Mouse (Mus musculus) embryonic facial prominence, embryonic 12.5 days (tissue): ENCODE measurements at regions not wholly inside any gene's neighbourhood (a gene's known extent, or its start where the extent isn't known, plus 50 kb on each side); places are given as distances from the start of the nearest gene placed in this dataset.

Experiments
- ATAC-seq: fragments of 200-750 bp; cut with Nextera tagmentation; 2 replicates; pipeline ENCODE4 v1.8.0; 2017; ENCODE audit not compliant: insufficient number of reproducible peaks, insufficient read depth, low FRiP score, low TSS enrichment
- H3K27ac ChIP-seq: fragments of 300-500 bp; sonication (generic); 2 replicates; pipeline ENCODE4 v1.5.1; 2016; ENCODE audit warnings: mild to moderate bottlenecking
- H3K27me3 ChIP-seq: fragments of 300-500 bp; sonication (generic); 2 replicates; pipeline ENCODE4 v1.6.1; 2016; ENCODE audit warnings: mild to moderate bottlenecking, moderate library complexity
- H3K36me3 ChIP-seq: fragments of 300-500 bp; sonication (generic); 2 replicates; pipeline ENCODE4 v1.6.1; 2016; ENCODE audit warnings: mild to moderate bottlenecking
- H3K4me1 ChIP-seq: fragments of 300-500 bp; sonication (generic); 2 replicates; pipeline ENCODE4 v1.6.1; 2016
- H3K4me2 ChIP-seq: fragments of 300-500 bp; sonication (generic); replicated peaks from 2 replicates; pipeline ENCODE4 v1.6.1; 2016; ENCODE audit warnings: mild to moderate bottlenecking, moderate library complexity
- H3K4me3 ChIP-seq: fragments of 300-500 bp; sonication (generic); 2 replicates; pipeline ENCODE4 v1.5.1; 2016; ENCODE audit warnings: mild to moderate bottlenecking
- H3K9ac ChIP-seq: fragments of 300-500 bp; sonication (generic); 2 replicates; pipeline ENCODE4 v1.6.1; 2016; ENCODE audit warnings: mild to moderate bottlenecking, moderate library complexity
- H3K9me3 ChIP-seq: fragments of 300-500 bp; sonication (generic); 2 replicates; pipeline ENCODE4 v1.6.1; 2016; ENCODE audit warnings: mild to moderate bottlenecking, moderate library complexity
- WGBS: fragments of 180-500 bp; shearing (Covaris S2); methylation state at CpG from one replicate; pipeline ENCODE4 v1.1.7; 2016; 5-methylcytosine and 5-hydroxymethylcytosine counted together

- Histone ChIP-seq H3K36me3 (no peaks in the 10 kb centered on the region), H3K27me3 (0 out of 2 replicates have a peak, but pooled peaks cover 1% of the 10 kb centered on the region), H3K9me3 (peaks cover 10% of the 10 kb centered on the region; the same call in 1 of the 2 replicates), H3K27ac (no peak overlapping the region), H3K4me2 (no peak overlapping the region), H3K4me1 (no peaks in the 10 kb centered on the region), H3K9ac (no peak overlapping the region), H3K4me3 (no peak overlapping the region)
- ATAC-seq, result no peak
- 93% methylated on average over 5 of the region's 5 CpGs for WGBS
Measured at GRCm38 (mm10) chr4:125219209-125219608, 91.6 kb upstream of the Zc3h12a start.

GRCm38 (mm10) chr4:125214306-125214705 is 86.7 kb upstream of the Zc3h12a start:
- peaks cover 10% of the 10 kb centered on the region; the same call in 1 of the 2 replicates for H3K4me1 ChIP-seq
- no peak overlapping the region for H3K9ac ChIP-seq
- H3K4me3 ChIP-seq, result no peak overlapping the region
- no peaks in the 10 kb centered on the region for H3K36me3 ChIP-seq
- no peak overlapping the region for H3K4me2 ChIP-seq
- 48% methylated on average over 10 of the region's 10 CpGs for WGBS
- no peak overlapping the region for H3K27ac ChIP-seq
- ATAC-seq, result no peak
- H3K27me3 ChIP-seq, result no peaks in the 10 kb centered on the region
- H3K9me3 ChIP-seq, result peaks cover 10% of the 10 kb centered on the region; the same call in 1 of the 2 replicates

GRCm38 (mm10) chr4:125212176-125212530 is 84.5 kb upstream of the Zc3h12a start:
- Histone ChIP-seq H3K36me3 (no peaks in the 10 kb centered on the region), H3K4me1 (peaks cover 10% of the 10 kb centered on the region; the same call in 1 of the 2 replicates), H3K4me3 (no peak overlapping the region), H3K27ac (no peak overlapping the region), H3K4me2 (no peak overlapping the region), H3K9ac (no peak overlapping the region), H3K27me3 (no peaks in the 10 kb centered on the region), H3K9me3 (peaks cover 10% of the 10 kb centered on the region; the same call in 1 of the 2 replicates)
- no peak for ATAC-seq
- 54% methylated on average over 7 of the region's 7 CpGs for WGBS

GRCm38 (mm10) chr4:125211459-125212175 is 84.0 kb upstream of the Zc3h12a start:
- no peak overlapping the region for H3K9ac ChIP-seq
- H3K9me3 ChIP-seq, result peaks cover 10% of the 10 kb centered on the region; the same call in 1 of the 2 replicates
- 31% methylated on average over 4 of the region's 4 CpGs for WGBS
- H3K4me1 ChIP-seq, result peaks cover 10% of the 10 kb centered on the region; the same call in 1 of the 2 replicates
- no peak overlapping the region for H3K4me2 ChIP-seq
- no peak overlapping the region for H3K4me3 ChIP-seq
- no peak overlapping the region for H3K27ac ChIP-seq
- H3K36me3 ChIP-seq, result no peaks in the 10 kb centered on the region
- ATAC-seq, result no peak
- H3K27me3 ChIP-seq, result no peaks in the 10 kb centered on the region

- no peak for ATAC-seq
- no peak overlapping the region for H3K27ac ChIP-seq
- H3K27me3 ChIP-seq, result no peaks in the 10 kb centered on the region
- no peak overlapping the region for H3K4me3 ChIP-seq
- H3K4me1 ChIP-seq, result peaks cover 10% of the 10 kb centered on the region; the same call in 1 of the 2 replicates
- 84% methylated on average over 6 of the region's 6 CpGs for WGBS
- H3K4me2 ChIP-seq, result no peak overlapping the region
- H3K36me3 ChIP-seq, result no peaks in the 10 kb centered on the region
- no peak overlapping the region for H3K9ac ChIP-seq
- peaks cover 4% of the 10 kb centered on the region; the same call in 1 of the 2 replicates for H3K9me3 ChIP-seq
Measured at GRCm38 (mm10) chr4:125210719-125211118, 83.1 kb upstream of the Zc3h12a start.

GRCm38 (mm10) chr4:125208136-125208915 is 80.7 kb upstream of the Zc3h12a start:
- no peak for ATAC-seq
- 66% methylated on average over 17 of the region's 17 CpGs for WGBS
- H3K9ac ChIP-seq, result no peak overlapping the region

GRCm38 (mm10) chr4:125203521-125203920 is 75.9 kb upstream of the Zc3h12a start:
- H3K27ac ChIP-seq, result no peak overlapping the region
- H3K4me1 ChIP-seq, result no peaks in the 10 kb centered on the region
- no peak for ATAC-seq
- no peaks in the 10 kb centered on the region for H3K9me3 ChIP-seq
- no peak overlapping the region for H3K4me3 ChIP-seq
- H3K4me2 ChIP-seq, result no peak overlapping the region
- H3K9ac ChIP-seq, result no peak overlapping the region
- H3K27me3 ChIP-seq, result peaks cover 11% of the 10 kb centered on the region; the same call in 1 of the 2 replicates
- WGBS, result 80% methylated on average over 8 of the region's 8 CpGs
- H3K36me3 ChIP-seq, result no peaks in the 10 kb centered on the region

More at GRCm38 (mm10) chr4:125208136-125208915, 80.7 kb upstream of the Zc3h12a start:
- Histone ChIP-seq H3K4me1 (peaks cover 10% of the 10 kb centered on the region; the same call in 1 of the 2 replicates), H3K4me3 (no peak overlapping the region), H3K4me2 (no peak overlapping the region), H3K27me3 (no peaks in the 10 kb centered on the region), H3K27ac (no peak overlapping the region), H3K9me3 (no peaks in the 10 kb centered on the region), H3K36me3 (no peaks in the 10 kb centered on the region)

- Histone ChIP-seq H3K4me1 (no peaks in the 10 kb centered on the region), H3K9me3 (no peaks in the 10 kb centered on the region), H3K36me3 (no peaks in the 10 kb centered on the region), H3K9ac (no peak overlapping the region), H3K27me3 (peaks cover 14% of the 10 kb centered on the region; the same call in 1 of the 2 replicates), H3K27ac (no peak overlapping the region), H3K4me2 (no peak overlapping the region), H3K4me3 (no peak overlapping the region)
- no peak for ATAC-seq
- WGBS, result 79% methylated on average over 12 of the region's 12 CpGs
Measured at GRCm38 (mm10) chr4:125201638-125202325, 74.1 kb upstream of the Zc3h12a start.

GRCm38 (mm10) chr4:125200762-125201161 is 73.1 kb upstream of the Zc3h12a start:
- no peaks in the 10 kb centered on the region for H3K4me1 ChIP-seq
- WGBS, result 64% methylated on average over 5 of the region's 5 CpGs
- peaks cover 19% of the 10 kb centered on the region for H3K27me3 ChIP-seq
- no peaks in the 10 kb centered on the region for H3K36me3 ChIP-seq
- ATAC-seq, result no peak
- no peak overlapping the region for H3K9ac ChIP-seq
- H3K4me3 ChIP-seq, result no peak overlapping the region
- no peaks in the 10 kb centered on the region for H3K9me3 ChIP-seq
- no peak overlapping the region for H3K4me2 ChIP-seq
- no peak overlapping the region for H3K27ac ChIP-seq

GRCm38 (mm10) chr4:125199281-125199680 is 71.6 kb upstream of the Zc3h12a start:
- WGBS, result 24% methylated on average over 4 of the region's 5 CpGs
- Histone ChIP-seq H3K4me2 (no peak overlapping the region), H3K9me3 (no peaks in the 10 kb centered on the region), H3K9ac (no peak overlapping the region), H3K4me1 (peaks cover 6% of the 10 kb centered on the region; the same call in 1 of the 2 replicates), H3K27me3 (peaks cover 33% of the 10 kb centered on the region), H3K27ac (no peak overlapping the region), H3K36me3 (no peaks in the 10 kb centered on the region), H3K4me3 (no peak overlapping the region)
- no peak for ATAC-seq

- WGBS, result 64% methylated on average over 7 of the region's 7 CpGs
- no peak overlapping the region for H3K4me2 ChIP-seq
- H3K4me1 ChIP-seq, result peaks cover 6% of the 10 kb centered on the region; the same call in 1 of the 2 replicates
- no peaks in the 10 kb centered on the region for H3K9me3 ChIP-seq
- no peaks in the 10 kb centered on the region for H3K36me3 ChIP-seq
- H3K9ac ChIP-seq, result no peak overlapping the region
- H3K27me3 ChIP-seq, result peaks cover 34% of the 10 kb centered on the region
- no peak for ATAC-seq
- no peak overlapping the region for H3K4me3 ChIP-seq
- H3K27ac ChIP-seq, result no peak overlapping the region
Measured at GRCm38 (mm10) chr4:125195901-125196435, 68.3 kb upstream of the Zc3h12a start.
